Mouse (Mus musculus) retina, adult 2 months (tissue): Measurements from ENCODE around the gene Gtpbp3.

Experiments used
- DNase-seq: peaks from one replicate; pipeline ENCODE4 v3.0.0-alpha.2; 2012; ENCODE audit warnings: low read depth, low spot score

Gene Gtpbp3

DNA sequence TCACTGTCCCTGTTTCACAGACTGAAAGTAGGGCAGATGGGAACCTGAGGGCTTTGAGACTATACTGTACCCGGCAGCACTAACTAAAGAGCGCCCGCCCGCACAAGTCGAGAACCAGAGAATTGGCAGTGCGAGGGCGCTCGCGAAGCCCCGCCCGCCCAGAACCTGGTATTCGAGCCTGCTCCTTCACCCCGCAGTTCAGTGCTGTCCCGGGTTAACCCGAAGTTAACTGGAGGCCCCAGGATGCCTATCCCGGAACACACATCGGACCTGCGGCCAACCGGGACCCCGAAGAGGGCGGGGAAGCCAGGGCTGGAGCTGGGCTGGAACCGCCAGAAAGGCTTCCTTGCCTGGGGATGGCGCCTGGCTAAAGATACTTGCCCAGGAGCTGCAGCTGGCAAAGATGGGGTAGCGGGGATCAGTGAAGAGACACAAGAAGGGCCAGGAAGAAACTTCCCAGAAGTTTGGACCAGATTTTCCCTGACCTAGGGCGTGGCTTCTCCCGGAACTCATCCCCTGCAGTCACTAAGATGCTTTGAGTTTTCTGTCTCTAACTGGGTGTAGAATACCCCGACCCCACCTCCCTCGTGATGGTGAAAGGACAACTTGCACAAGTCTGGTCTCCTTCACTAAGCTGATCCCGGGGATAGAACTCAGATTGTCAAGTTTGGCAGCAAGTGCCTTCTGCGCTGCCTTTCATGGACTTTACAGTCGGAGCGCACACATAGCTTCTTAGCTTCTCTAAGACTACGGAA lies at the start of gene Gtpbp3:
Gene Gtpbp3, plus strand, starts transcription at position 413 of the 755 bp plus-strand sequence.
- peak; percentile 50 for DNase-seq

DNA sequence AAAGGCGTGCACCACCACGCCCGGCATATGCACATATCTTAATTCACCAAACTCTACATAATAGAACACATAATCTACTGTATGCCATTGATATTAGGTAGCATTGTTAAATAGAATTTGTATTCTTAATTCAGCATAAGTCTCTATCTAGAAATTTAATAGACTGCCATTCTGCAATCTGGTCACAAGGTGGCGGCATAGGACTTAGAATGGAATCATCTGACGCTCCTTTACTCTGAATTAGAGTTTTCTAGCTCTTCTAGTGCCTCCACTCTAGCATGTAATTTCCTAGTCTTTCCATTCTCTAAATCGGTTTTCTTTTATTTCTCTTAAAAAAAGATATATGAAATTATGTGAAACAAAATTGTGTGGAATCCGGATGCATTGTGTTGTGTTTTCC lies 46.5 kb upstream of the Gtpbp3 start:
- DNase-seq, result peak; percentile 44

DNA sequence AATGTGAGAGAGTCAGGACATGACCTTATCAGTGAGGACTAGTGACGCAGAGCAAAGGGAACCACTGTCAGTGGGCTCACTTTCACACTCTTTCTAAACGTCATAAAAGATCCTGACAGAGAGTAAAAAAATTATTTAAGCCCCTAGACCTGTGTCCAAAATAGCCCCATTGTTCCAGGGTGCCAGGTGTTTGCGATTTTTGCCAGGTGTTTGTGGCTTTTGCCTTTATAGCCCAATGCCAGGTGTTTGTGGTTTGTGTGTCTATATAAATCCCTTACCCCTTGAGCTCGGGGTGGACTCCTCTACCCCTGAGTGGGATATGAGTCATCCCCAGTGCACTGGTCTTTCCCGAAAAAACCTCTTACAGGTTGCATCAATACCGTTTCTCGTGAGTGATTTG lies 42.8 kb upstream of the Gtpbp3 start:
- DNase-seq, result no peak

DNA sequence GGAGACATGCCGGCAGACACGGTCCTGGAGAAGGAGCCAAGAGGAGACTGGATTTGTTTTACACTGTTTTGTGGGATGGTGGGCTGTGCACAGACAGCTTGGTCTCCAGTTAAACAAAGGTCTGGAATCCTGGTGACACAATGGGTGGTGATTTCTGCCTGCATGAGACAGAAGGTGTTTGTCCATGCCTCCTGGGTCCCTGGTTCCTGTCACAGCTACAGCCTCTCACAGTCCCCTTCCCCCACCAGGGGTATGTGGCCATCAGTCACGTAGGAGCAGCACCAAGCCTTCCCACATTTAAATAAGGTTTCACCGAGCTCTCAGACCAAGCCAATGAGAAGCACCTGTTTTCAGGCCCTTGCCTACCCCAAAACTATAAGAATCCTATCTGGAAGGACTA lies 36.6 kb upstream of the Gtpbp3 start:
- no peak for DNase-seq

DNA sequence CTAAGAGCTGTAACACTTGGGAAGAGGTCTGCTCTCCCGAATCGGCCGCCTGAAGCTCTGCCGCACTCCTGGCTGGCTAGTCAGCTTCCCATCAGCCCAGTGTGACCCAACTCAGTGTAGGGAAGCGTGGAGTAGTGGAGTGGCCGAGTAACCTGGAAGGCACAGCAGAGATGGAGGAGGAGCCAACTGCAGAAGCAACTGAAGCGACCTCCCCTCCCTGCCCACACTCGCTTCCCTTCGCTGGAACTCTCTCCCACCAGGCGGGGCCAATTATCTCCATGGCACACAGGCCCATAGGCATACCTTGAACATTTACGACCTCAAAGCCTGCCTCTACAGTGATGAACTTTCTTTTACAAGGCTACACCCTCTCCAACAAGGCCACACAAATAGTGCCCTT lies 36.1 kb upstream of the Gtpbp3 start:
- DNase-seq, result no peak

DNA sequence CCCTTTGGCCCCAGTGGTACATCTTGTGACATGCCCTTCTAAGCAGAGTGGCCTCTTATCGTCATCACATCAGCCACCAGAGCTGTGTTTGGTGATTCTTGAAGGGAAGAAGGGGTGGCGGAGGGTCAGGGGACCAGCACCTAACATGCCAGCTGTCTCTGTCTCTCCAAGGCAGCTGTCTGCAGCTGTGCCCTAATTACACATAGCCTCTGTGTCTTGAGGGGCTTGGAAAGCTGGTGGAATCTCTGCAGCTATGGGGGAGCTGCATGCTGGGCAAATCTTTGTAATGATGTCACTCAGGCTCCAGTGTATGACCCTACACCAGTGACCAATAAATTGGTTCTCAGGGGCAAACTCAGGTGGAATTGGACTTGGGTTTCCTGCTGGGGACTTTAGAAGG lies 35.2 kb upstream of the Gtpbp3 start:
- DNase-seq, result no peak

DNA sequence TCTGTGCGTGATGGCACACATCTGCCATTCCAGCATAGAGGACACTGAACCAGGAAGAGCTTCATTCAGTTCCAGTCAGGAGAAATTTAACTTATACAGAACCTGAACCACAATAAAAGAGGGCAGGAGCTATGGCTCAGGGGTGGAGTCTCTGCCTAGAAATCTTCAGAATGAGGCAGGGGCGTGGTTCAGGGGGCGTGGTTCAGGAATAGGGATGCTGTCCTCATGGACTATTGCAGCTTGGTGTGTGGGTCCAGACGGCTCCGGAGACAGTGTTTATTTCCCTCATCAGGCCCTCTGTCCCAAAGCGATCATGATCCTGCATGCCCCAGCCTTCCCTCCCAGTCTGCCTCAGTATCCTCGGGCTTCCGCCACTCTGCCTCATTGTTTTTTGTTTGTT lies 33.2 kb upstream of the Gtpbp3 start:
- no peak for DNase-seq

DNA sequence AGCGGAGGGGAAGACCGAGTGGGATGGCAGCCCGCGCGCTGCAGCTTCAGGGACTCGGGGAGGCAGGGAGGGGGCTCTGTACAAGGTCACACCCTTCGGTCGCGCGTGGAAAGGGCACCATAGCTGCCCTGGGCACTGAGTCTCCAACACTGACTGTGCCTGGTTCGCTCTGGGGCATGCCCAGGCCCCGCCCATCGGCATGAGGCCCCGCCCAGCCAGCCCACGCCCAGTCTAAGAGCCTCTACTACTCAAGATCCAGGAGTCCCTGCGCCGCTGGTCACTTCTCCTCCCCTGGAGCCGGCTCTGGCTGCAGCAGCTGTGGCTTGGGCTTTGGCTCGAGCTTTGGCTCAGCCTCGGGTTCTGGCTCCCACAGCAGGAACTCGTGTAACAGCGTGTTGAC lies 31.0 kb upstream of the Gtpbp3 start:
- no peak for DNase-seq

DNA sequence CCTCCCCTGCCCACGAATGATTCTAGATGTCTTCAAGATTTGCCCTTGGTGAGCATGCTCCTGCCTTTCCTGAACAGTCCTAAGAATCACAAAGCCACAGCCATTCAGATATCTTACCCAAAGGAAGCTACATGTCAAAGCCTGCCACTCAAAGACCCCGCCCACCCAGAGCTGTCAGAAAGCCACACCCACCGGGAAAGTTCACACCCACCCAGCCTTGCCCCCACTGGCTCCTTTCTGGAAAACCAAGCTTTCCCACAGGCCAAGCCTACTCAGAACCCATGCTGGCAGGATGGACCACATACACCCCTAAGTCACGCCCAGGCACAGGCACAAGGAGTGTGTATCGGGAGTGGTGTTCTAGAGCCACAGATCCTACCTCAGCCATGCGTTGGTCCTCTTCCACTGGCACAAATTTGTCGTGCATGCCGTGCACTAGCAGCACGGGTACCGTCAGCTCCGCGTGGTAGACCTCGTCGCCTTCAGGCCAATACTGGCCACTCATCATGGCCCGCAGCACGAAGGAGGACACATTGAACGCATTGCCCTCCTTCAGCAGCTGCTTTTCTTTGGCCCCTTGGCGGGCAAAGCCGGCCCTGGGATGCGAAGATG lies 30.1 kb upstream of the Gtpbp3 start:
- no peak for DNase-seq

DNA sequence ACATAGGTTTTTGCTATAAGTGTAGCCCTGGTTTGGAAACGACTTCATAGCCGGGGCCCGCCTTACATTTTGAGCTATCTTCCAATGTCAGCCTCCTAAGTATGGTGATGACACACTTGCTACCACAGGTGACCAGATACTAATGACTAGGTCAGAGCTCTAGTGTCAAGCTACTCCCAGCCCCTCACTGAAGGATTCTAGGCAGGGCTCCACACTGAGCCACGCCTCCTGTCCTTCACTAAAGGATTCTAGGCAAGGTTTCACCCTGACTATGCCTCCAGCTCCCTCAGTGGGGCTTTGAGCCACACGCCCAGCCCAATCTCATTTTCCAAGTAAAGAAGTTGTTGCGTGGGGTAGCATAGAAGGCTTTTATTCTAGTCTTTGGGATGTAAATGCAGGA lies 27.2 kb upstream of the Gtpbp3 start:
- DNase-seq, result no peak

DNA sequence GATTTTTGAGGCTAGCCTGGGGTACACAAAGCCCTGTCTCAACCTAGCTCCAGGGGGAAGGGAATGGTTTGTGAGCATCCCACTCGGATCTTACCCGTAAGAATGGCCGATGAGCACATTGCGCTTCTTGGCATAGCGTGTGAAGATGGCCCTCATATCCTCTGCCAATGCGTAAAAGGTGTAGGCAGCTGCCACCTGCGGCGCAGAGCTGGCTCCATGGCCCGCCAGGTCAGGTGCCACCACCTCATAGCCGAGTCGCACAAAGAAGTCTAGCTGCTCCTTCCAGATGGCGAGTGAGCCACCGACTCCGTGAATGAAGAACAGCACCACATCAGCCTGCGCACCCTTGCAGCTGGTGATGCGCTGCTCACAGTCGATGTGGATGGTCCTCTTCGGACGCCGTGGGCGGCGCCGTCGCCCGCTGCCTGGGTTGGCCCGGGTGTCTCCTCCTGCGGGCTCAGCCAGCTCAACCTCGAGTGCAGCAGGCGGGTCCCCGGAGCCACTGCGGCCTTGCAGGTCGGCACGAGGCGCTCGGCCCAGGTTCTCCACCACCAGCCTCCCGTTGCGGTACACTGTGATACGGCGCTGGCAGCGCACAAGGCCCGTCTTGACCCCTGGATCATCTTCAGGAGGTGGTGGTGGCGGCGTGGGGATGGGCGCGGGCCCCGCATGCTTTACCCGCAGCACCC lies 26.6 kb upstream of the Gtpbp3 start:
- no peak for DNase-seq

DNA sequence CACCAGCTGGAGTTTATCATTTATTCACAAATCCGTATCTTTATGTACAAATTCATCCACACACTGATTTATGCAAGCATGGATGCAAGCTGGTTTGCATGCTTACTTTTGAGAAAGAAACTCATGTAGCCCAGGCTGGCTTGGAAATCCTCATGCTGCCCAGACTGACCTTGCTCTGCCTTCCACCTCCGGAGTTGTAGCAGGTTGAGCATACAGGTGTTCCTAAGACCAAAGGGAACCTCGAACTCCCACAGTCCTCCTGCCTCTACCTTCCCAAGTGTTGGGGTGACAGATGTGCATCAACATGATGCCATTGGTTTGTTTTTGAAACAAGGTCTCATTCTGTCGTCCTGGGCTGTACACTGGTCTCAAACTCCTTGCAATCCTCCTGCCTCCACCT lies 25.7 kb upstream of the Gtpbp3 start:
- DNase-seq, result no peak

DNA sequence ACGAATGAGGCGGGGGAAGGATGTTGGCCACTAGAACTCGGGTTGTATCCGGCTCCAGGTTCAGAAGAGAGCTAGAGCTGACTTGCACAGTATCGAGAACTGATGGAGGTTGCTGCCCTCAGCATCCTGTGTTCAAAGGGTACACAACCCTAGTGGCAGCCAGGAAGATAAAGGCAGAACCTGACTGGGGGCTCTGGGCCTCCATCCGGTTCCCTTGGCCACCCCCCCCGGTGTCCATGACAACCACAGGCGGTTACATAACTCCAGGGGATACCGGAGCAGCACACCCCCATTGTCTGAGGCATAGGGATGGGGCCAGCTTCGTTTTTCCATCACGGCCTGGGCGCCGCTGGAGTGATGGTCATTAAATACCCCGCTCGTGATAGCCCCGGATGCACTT lies 25.1 kb upstream of the Gtpbp3 start:
- peak; percentile 51 for DNase-seq

DNA sequence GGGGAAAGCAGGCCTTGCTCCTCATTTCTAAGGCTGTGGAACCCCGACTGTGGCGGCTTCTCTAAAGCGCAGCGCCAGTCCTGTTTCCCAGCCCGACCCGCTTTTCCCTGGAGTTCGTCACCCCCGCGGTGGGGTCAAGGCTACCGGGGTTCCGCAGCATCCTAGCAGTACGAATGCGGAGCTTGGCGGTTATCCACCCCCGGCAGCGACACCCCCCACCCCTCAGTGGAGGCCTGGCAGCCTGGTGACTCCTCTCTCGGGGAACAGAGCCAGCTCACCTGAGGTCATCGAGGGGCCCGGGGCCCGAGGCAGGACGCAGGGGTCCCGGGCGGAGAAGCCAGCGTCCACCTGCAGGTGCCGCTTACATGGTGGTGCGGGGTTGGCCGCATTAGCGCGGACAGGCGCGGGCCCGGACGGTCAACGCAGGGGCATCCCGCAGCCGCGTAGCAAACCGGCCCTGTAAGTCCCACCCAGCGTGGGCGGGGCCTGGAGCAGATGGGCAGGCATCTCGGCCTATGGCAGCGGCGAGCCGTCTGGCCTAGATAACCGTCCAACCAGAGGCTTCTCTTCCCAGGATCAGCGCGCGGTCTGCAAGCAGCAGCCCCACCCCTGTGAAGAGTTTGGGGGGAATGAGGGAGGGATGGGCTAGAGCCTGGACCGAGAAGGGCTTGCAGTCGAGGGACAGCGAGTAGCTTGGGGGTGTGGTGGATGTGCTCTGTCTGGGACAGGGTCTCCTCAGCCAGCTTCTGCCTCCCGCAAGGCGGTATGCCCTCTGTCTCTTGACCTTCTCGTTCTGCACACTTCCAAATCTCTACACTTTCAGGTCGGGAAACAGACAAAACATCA lies 24.5 kb upstream of the Gtpbp3 start, which contains the start of gene Abhd8:
Gene Abhd8, minus strand, starts transcription at position 468 of the 846 bp plus-strand sequence.
- DNase-seq, result peak; percentile 94

DNA sequence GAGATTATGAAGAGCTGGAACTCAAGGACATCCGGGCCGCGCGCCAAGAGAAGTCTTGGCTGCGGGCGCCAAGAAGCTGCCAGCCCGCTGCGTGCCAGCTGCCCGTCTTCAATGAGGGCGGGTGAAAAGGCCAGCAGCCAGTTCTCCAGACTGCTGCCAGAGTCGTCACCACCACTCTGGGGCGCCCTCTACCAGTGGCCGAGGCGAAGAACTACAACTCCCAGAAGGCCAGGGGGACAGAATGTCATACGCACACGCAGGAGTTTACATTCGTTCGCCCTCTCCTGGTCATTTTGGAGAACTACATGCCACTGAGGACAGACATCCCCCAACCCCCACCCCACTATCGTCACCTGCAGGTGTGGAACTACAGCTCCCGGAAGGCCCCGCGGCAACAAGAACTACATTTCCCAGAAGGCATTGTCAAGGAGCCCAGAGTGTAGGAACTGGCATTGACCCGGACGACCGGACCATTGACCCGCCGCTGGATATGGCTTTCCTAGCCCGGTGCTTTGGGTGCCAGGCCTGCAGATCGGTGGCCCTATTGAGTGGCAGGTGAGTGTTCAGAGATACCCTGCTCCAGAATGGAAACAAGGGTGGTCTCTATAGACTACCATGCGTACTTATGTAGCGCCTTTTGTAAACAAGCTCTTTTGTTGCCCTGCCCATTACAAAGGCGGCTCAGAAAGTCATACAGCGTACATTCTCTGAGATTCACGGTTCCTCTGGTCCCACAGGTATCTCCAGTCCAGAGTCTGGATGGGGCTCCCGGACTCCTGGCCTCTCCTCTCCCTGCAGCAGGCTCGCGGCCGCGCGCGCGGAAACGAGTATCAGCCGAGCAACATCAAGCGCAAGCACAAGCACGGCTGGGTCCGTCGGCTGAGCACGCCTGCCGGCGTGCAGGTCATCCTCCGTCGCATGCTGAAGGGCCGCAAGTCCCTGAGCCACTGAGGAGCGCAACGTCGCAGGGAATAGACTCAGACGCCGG lies 23.1 kb upstream of the Gtpbp3 start, which contains the start of gene Mrpl34:
Gene Mrpl34, plus strand, starts transcription at position 447 of the 988 bp plus-strand sequence.
- peak; percentile 100 for DNase-seq

DNA sequence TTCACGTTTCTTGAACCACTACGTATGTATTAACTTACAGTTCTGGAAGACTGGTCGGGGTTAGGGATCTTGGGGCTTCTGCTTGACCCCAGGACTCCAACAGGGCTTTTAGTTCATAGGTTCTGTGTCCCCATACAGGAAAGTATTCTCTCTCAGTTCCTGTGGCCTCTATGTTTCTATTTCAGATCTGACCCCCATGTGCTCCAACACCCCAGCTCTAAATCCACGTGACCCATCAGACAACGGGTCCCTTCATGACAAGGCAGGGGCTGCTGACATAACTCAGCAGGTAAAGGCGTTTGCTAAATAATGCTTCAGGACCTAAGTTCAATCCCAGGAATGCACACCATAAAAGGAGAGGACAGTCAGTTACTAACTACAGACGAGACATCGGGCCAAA lies 22.2 kb upstream of the Gtpbp3 start:
- DNase-seq, result no peak

DNA sequence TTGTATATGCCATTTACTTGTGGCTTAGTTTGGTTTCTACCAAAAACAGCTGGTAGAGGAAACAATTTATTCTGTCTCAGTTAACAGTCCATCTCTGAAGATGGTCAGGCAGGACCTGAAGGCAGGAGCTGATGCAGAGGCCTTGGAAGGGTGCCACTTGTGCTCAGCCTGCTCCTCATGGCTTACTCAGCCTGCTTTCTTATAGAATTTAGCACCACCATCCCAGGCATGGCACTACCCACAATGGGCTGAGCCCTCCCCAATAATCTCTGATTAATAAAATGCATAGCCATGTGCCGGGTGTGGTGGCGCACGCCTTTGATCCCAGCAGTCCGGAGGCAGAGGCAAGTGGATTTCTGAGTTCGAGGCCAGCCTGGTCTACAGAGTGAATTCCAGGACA lies 21.7 kb upstream of the Gtpbp3 start:
- no peak for DNase-seq

DNA sequence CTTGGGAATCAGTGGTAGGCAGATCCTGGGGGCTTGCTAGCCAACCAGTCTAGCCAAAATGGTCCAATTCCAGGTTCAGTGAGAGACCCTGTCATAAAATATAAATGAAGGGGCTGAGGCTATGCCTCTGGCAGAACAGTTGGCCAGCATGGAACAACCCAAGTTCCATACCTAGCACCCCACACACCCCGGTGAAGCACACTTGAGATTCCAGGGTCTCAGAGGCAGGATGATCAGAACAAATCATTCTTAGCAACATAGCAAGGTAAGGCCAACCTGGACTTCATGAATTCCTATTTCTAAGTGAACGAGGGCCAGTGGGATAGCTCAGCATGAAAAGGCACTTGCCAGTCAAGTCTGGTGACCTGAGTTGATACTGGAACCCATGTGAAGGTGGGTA lies 20.7 kb upstream of the Gtpbp3 start:
- DNase-seq, result no peak

DNA sequence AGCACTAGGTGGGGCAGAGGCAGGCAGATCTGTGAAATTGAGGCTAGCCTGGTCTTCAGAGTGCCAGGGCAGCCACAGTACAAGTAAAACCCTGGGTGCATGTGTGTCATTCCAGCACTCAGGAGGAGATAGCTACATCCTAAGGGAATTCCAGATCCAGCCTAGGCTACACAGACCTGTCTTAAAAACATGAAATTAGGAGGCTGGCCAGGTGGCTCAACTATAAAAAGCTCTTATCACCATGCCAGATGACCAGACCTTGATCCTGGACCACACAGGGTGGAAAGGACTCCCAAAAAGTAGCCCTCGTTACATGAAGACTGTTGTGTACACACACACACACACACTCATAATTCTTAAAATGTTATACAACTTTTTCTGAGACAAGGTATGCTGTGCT lies 19.9 kb upstream of the Gtpbp3 start:
- no peak for DNase-seq

DNA sequence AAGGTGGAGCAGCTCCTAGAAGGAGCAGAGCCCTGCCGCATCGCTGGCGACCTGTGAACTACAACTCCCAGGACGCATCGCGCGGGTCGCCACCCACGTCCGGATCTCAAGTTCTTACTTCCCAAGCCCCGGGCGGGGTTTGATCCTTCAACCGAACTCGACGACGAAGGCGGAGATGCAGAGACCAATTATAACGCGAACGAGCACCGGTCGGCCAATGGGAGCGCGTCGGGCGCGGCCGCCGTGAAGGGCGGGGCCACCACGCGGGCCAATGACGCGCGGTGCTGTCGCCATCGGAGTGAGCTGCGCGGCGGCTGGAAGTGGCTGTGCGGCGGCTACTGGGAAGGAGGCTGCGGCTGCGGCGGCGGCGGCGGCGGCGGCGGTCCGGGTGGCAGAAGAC lies 19.0 kb upstream of the Gtpbp3 start, which contains the start of gene Dda1:
Gene Dda1, plus strand, starts transcription at position 284 of the 400 bp plus-strand sequence.
- DNase-seq, result peak; percentile 94
